Mouse (Mus musculus) stomach, adult 2 months (tissue): ENCODE results near the gene Syt2. TPM values are rescaled to one million over a fixed set of nuclear protein-coding genes. Genes with fewer than 3 reads are reported as not detected.

Experiments
- polyA plus RNA-seq: library from polyadenylated mRNA; depleted of rRNA; stranded (reverse); fragments of >200 nt; gene quantifications from 2 replicates; pipeline ENCODE4 v1.2.3, GENCODE M21; 2012; rRNA removed

Gene Syt2
- 0.01 and 0.03 TPM in 2 replicates for polyA plus RNA-seq

GRCm38 (mm10) chr1:134646261-134646962, at the start of gene Syt2:
TSS of gene Syt2 (plus strand) at chr1:134646677.

Other genes with a start within 250 kb of the Syt2 start
- 21.6 and 23.2 TPM in 2 replicates for gene Cyb5r1, start 241.1 kb upstream of the Syt2 start, polyA plus RNA-seq
- 78.1 and 112 TPM in 2 replicates for gene Adipor1, start 231.3 kb upstream of the Syt2 start, polyA plus RNA-seq
- 1.1 and 1.4 TPM in 2 replicates for gene Klhl12, start 191.1 kb upstream of the Syt2 start, polyA plus RNA-seq
- 3.6 and 4.5 TPM in 2 replicates for gene Rabif, start 152.0 kb upstream of the Syt2 start, polyA plus RNA-seq
- gene Mgat4e, start 97.0 kb upstream of the Syt2 start, polyA plus RNA-seq: not detected in 2 replicates
- gene Kdm5b, start 86.5 kb upstream of the Syt2 start, polyA plus RNA-seq: 5.6 and 8.5 TPM in 2 replicates